Comparison of ENCODE assay signal across 12 mouse cellular contexts in genomic region chr2:6484179-6484578, GRCm38 (mm10).
A peak's percentile ranks its signal among the peaks of the same experiment; 100 is the strongest.
DNase-seq lines count a peak whose midpoint lies in the region; ATAC-seq and TF ChIP-seq lines count a peak whose summit lies in the region.
"Had no signal": no experiment of that assay in that cellular context is flagged by ENCODE, and none has a peak within 500 bp of the region (broad histone marks: within the 10 kb centered on the region; RNA-seq: fewer than 3 reads in every experiment).

No protein-coding gene starts in this region.

- H3K79me2 ChIP-seq in myocyte (ENCODE audit: control insufficient read depth, insufficient read depth): no peaks in the 10 kb centered on the region

- no peak overlapping the region for H3K9ac ChIP-seq in midbrain, embryonic 13.5 days (replicated peaks)
- no peak overlapping the region for H3K9ac ChIP-seq in midbrain, embryonic 11.5 days (ENCODE audit: low read length)
- H3K9ac ChIP-seq in heart, embryonic 15.5 days: no peak overlapping the region
- H3K9ac ChIP-seq: liver, embryonic 13.5 days had no signal

- H3K4me2 ChIP-seq in midbrain, embryonic 13.5 days (replicated peaks): no peak overlapping the region
- H3K4me2 ChIP-seq in midbrain, embryonic 11.5 days: no peak overlapping the region
- H3K4me2 ChIP-seq in heart, embryonic 15.5 days: no peak overlapping the region
- H3K4me2 ChIP-seq in myocyte (ENCODE audit: low read depth): peak overlapping the region; percentile 52
- H3K4me2 ChIP-seq: liver, embryonic 13.5 days had no signal

- H3ac ChIP-seq in myocyte (ENCODE audit: control insufficient read depth, insufficient read length): no peak overlapping the region

- intact Hi-C loops in heart, postnatal 36 days (cut with DNase I): loop anchor here (5.0 kb wide), 1 partner anchor 58 kb away; no protein-coding TSS in a partner anchor

- H3K27me3 ChIP-seq in heart, embryonic 10.5 days (ENCODE audit: insufficient read depth, poor library complexity, severe bottlenecking): no peaks in the 10 kb centered on the region
- no peaks in the 10 kb centered on the region for H3K27me3 ChIP-seq in midbrain, embryonic 13.5 days
- no peaks in the 10 kb centered on the region for H3K27me3 ChIP-seq in midbrain, embryonic 11.5 days (ENCODE audit: control insufficient read depth, insufficient read depth, low read length)
- H3K27me3 ChIP-seq in heart, embryonic 15.5 days: no peaks in the 10 kb centered on the region
- H3K27me3 ChIP-seq in myocyte (ENCODE audit: control insufficient read depth, insufficient read depth, insufficient read length): peaks cover 7% of the 10 kb centered on the region
- H3K27me3 ChIP-seq: CH12.LX; liver, embryonic 13.5 days had no signal

- no peaks in the 10 kb centered on the region for H3K9me3 ChIP-seq in heart, embryonic 10.5 days
- H3K9me3 ChIP-seq in midbrain, embryonic 13.5 days: no peaks in the 10 kb centered on the region
- no peaks in the 10 kb centered on the region for H3K9me3 ChIP-seq in midbrain, embryonic 11.5 days (ENCODE audit: control insufficient read depth, low read length)
- no peaks in the 10 kb centered on the region for H3K9me3 ChIP-seq in heart, embryonic 15.5 days (replicated peaks)
- H3K9me3 ChIP-seq: liver, embryonic 13.5 days had no signal

- peak overlapping the region; percentile 17; the same call in 1 of the 2 replicates for H3K27ac ChIP-seq in heart, embryonic 10.5 days
- peak overlapping the region; percentile 75 for H3K27ac ChIP-seq in midbrain, embryonic 13.5 days
- H3K27ac ChIP-seq in midbrain, embryonic 11.5 days (ENCODE audit: low read depth, low read length): no peak overlapping the region
- 0 out of 2 replicates have a peak overlapping the region, but pooled peaks have one; percentile 80 for H3K27ac ChIP-seq in heart, embryonic 15.5 days
- H3K27ac ChIP-seq: liver, embryonic 13.5 days had no signal

- 0 out of 2 replicates have a peak, but pooled peaks have one; percentile 22 for ATAC-seq in midbrain, embryonic 13.5 days
- ATAC-seq in midbrain, embryonic 11.5 days (ENCODE audit: low FRiP score): no peak
- ATAC-seq in heart, embryonic 15.5 days (replicated peaks; ENCODE audit: insufficient number of reproducible peaks, insufficient read depth, low FRiP score, low read depth): no peak
- ATAC-seq: intestine, postnatal 0 days had no signal

- no peaks in the 10 kb centered on the region for H3K36me3 ChIP-seq in heart, embryonic 10.5 days
- H3K36me3 ChIP-seq in midbrain, embryonic 13.5 days: no peaks in the 10 kb centered on the region
- H3K36me3 ChIP-seq in midbrain, embryonic 11.5 days (ENCODE audit: control insufficient read depth, insufficient read depth, low read length): no peaks in the 10 kb centered on the region
- H3K36me3 ChIP-seq in heart, embryonic 15.5 days: no peaks in the 10 kb centered on the region
- H3K36me3 ChIP-seq in myocyte (ENCODE audit: control insufficient read depth, insufficient read depth): no peaks in the 10 kb centered on the region
- H3K36me3 ChIP-seq: liver, embryonic 13.5 days had no signal

- WGBS in heart, embryonic 10.5 days: 75% methylated on average over 3 of the region's 3 CpGs
- 84% methylated on average over 3 of the region's 3 CpGs for WGBS in midbrain, embryonic 13.5 days
- 80% methylated on average over 3 of the region's 3 CpGs for WGBS in midbrain, embryonic 11.5 days
- 79% methylated on average over 3 of the region's 3 CpGs for WGBS in heart, embryonic 15.5 days

- no peak for TF ChIP-seq POLR2A in myocyte (IDR thresholded peaks at IDR 0.05; ENCODE audit: insufficient read length, low read depth)

- peaks cover 27% of the 10 kb centered on the region for H3K4me1 ChIP-seq in heart, embryonic 10.5 days
- peaks cover 23% of the 10 kb centered on the region for H3K4me1 ChIP-seq in midbrain, embryonic 13.5 days (replicated peaks)
- peaks cover 8% of the 10 kb centered on the region; the same call in 1 of the 2 replicates for H3K4me1 ChIP-seq in midbrain, embryonic 11.5 days (ENCODE audit: control insufficient read depth, insufficient read depth, low read length)
- H3K4me1 ChIP-seq in heart, embryonic 15.5 days (replicated peaks): peaks cover 26% of the 10 kb centered on the region

- no peak overlapping the region for H3K4me3 ChIP-seq in heart, embryonic 10.5 days
- no peak overlapping the region for H3K4me3 ChIP-seq in midbrain, embryonic 13.5 days (replicated peaks)
- no peak overlapping the region for H3K4me3 ChIP-seq in midbrain, embryonic 11.5 days (ENCODE audit: low read depth, low read length)
- H3K4me3 ChIP-seq in heart, embryonic 15.5 days: no peak overlapping the region
- H3K4me3 ChIP-seq in myocyte: no peak overlapping the region
- H3K4me3 ChIP-seq: liver, embryonic 13.5 days had no signal

- DNase-seq in heart, embryonic 10.5 days (ENCODE audit: low spot score): no peak
- no peak for DNase-seq in heart, postnatal 36 days
- DNase-seq in midbrain, embryonic 11.5 days (ENCODE audit: low spot score, missing footprints): no peak
- no peak for DNase-seq in layer of hippocampus, adult 18-20 months (ENCODE audit: low spot score in 2 of 2)
- DNase-seq: cerebellum, postnatal 25 days; gastrocnemius, postnatal 36 days; liver, embryonic 13.5 days had no signal

TF ChIP-seq in myocyte, 11 proteins besides CTCF, POLR2A, EP300 and RAD21:
- no peak for TF ChIP-seq E2F4 (IDR thresholded peaks at IDR 0.05; ENCODE audit: insufficient read depth)
- no peak for TF ChIP-seq TCF3 (IDR thresholded peaks at IDR 0.05; ENCODE audit: insufficient read length, low read depth)
- TF ChIP-seq SRF (IDR thresholded peaks at IDR 0.05; ENCODE audit: control insufficient read depth, insufficient read length, low read depth): no peak
- TF ChIP-seq TCF12 (IDR thresholded peaks at IDR 0.05; ENCODE audit: insufficient read depth, poor library complexity, severe bottlenecking): no peak
- TF ChIP-seq USF1 (IDR thresholded peaks at IDR 0.05; ENCODE audit: low read depth): no peak
- TF ChIP-seq POLR2AphosphoS2 (IDR thresholded peaks at IDR 0.05; ENCODE audit: insufficient read length, low read depth): no peak
- no peak for TF ChIP-seq REST (IDR thresholded peaks at IDR 0.05; ENCODE audit: insufficient read depth, insufficient read length)
- no peak for TF ChIP-seq CEBPB (IDR thresholded peaks at IDR 0.05; ENCODE audit: insufficient read depth, poor library complexity, severe bottlenecking)
- no peak for TF ChIP-seq MAX (IDR thresholded peaks at IDR 0.05; ENCODE audit: low read depth)
- TF ChIP-seq MYOD1 (IDR thresholded peaks at IDR 0.05; ENCODE audit: control insufficient read depth in 1 of 3, insufficient read length in 2 of 3, low read depth in 2 of 3): no peak
- TF ChIP-seq MYOG (IDR thresholded peaks at IDR 0.05; ENCODE audit: control insufficient read depth in 1 of 3, insufficient read depth in 1 of 3, insufficient read length in 2 of 3, low read depth in 2 of 3): no peak
